Mouse (Mus musculus) embryonic facial prominence, embryonic 10.5 days (tissue): ENCODE data around the gene Arl1. TPM values are rescaled to one million over a fixed set of nuclear protein-coding genes. Genes with fewer than 3 reads are reported as not detected.
A peak's percentile ranks its signal among the peaks of the same experiment; 100 is the strongest.

ENCODE experiments used
- DNase-seq: peaks from one replicate; pipeline ENCODE4 v3.0.0-alpha.2; 2017; ENCODE audit warnings: low spot score
- H3K27ac ChIP-seq: fragments of 300-500 bp; sonication (generic); replicated peaks from 2 replicates; pipeline ENCODE4 v1.5.1; 2016; ENCODE audit warnings: mild to moderate bottlenecking
- H3K27me3 ChIP-seq: fragments of 300-500 bp; sonication (generic); replicated peaks from 2 replicates; pipeline ENCODE4 v1.6.1; 2016; ENCODE audit warnings: low read depth, mild to moderate bottlenecking; ENCODE audit not compliant: poor library complexity, severe bottlenecking
- H3K36me3 ChIP-seq: fragments of 300-500 bp; sonication (generic); replicated peaks from 2 replicates; pipeline ENCODE4 v1.6.1; 2016; ENCODE audit warnings: mild to moderate bottlenecking, moderate library complexity
- H3K4me1 ChIP-seq: fragments of 300-500 bp; sonication (generic); 2 replicates; pipeline ENCODE4 v1.6.1; 2016
- H3K4me3 ChIP-seq: fragments of 300-500 bp; sonication (generic); 2 replicates; pipeline ENCODE4 v1.5.1; 2016; ENCODE audit warnings: mild to moderate bottlenecking, moderate library complexity
- H3K9me3 ChIP-seq: fragments of 300-500 bp; sonication (generic); 2 replicates; pipeline ENCODE4 v1.6.1; 2016; ENCODE audit warnings: mild to moderate bottlenecking
- WGBS: fragments of 180-500 bp; shearing (Covaris S2); methylation state at CpG from one replicate; pipeline ENCODE4 v1.1.7; 2016; 5-methylcytosine and 5-hydroxymethylcytosine counted together
- polyA plus RNA-seq: library from polyadenylated mRNA; unstranded; fragments of >200 nt; fragmentation: Nextera tagmentation; extraction: Ambion mirVana; gene quantifications from 2 replicates; pipeline ENCODE4 v1.2.1, GENCODE M21; 2016

Arl1 gene
- 152 and 156 TPM in 2 replicates for polyA plus RNA-seq

- Histone ChIP-seq H3K4me1 (peaks cover 11% of the 10 kb centered on the region), H3K27ac (peak within 1 kb of the TSS; percentile 89), H3K27me3 (no peaks in the 10 kb centered on the region), H3K9me3 (no peaks in the 10 kb centered on the region), H3K36me3 (peaks cover 5% of the 10 kb centered on the region), H3K4me3 (peak within 1 kb of the TSS; percentile 95)
- WGBS, result under 1% methylated on average over 65 of the region's 65 CpGs
- peak; percentile 92 for DNase-seq
Measured at GRCm38 (mm10) chr10:88730571-88731495, at the start of gene Arl1. Gene Arl1 (plus strand): TSS chr10:88730858.

GRCm38 (mm10) chr10:88682904-88683563, 47.6 kb upstream of the Arl1 start:
- Histone ChIP-seq H3K4me1 (no peaks in the 10 kb centered on the region), H3K27me3 (no peaks in the 10 kb centered on the region), H3K27ac (no peak overlapping the region), H3K4me3 (no peak overlapping the region), H3K9me3 (no peaks in the 10 kb centered on the region), H3K36me3 (no peaks in the 10 kb centered on the region)
- DNase-seq, result no peak
- 89% methylated on average over 4 of the region's 4 CpGs for WGBS

GRCm38 (mm10) chr10:88684925-88685324, 45.7 kb upstream of the Arl1 start, which contains the start of gene Spic:
Gene Spic (minus strand): TSS chr10:88685015.
- no peak for DNase-seq
- Histone ChIP-seq H3K27me3 (no peaks in the 10 kb centered on the region), H3K4me1 (no peaks in the 10 kb centered on the region), H3K36me3 (no peaks in the 10 kb centered on the region), H3K27ac (no peak within 1 kb of the TSS), H3K4me3 (no peak within 1 kb of the TSS), H3K9me3 (no peaks in the 10 kb centered on the region)
- 75% methylated on average over 5 of the region's 5 CpGs for WGBS

- Histone ChIP-seq H3K4me1 (no peaks in the 10 kb centered on the region), H3K9me3 (peaks cover 6% of the 10 kb centered on the region), H3K27ac (no peak overlapping the region), H3K27me3 (no peaks in the 10 kb centered on the region), H3K36me3 (no peaks in the 10 kb centered on the region), H3K4me3 (no peak overlapping the region)
- WGBS, result 71% methylated on average over 6 of the region's 6 CpGs
- DNase-seq, result no peak
Measured at GRCm38 (mm10) chr10:88700938-88701337, 29.7 kb upstream of the Arl1 start.

GRCm38 (mm10) chr10:88708671-88709523, 21.8 kb upstream of the Arl1 start:
- WGBS, result 67% methylated on average over 10 of the region's 10 CpGs
- no peaks in the 10 kb centered on the region for H3K36me3 ChIP-seq
- peaks cover 6% of the 10 kb centered on the region for H3K9me3 ChIP-seq
- H3K4me3 ChIP-seq, result no peak overlapping the region
- no peaks in the 10 kb centered on the region for H3K27me3 ChIP-seq
- no peaks in the 10 kb centered on the region for H3K4me1 ChIP-seq
- H3K27ac ChIP-seq, result no peak overlapping the region
- DNase-seq, result no peak

GRCm38 (mm10) chr10:88712359-88712758, 18.3 kb upstream of the Arl1 start:
- H3K36me3 ChIP-seq, result no peaks in the 10 kb centered on the region
- H3K27ac ChIP-seq, result no peak overlapping the region
- no peaks in the 10 kb centered on the region for H3K9me3 ChIP-seq
- 84% methylated on average over 6 of the region's 6 CpGs for WGBS
- H3K4me3 ChIP-seq, result no peak overlapping the region
- no peak for DNase-seq
- H3K4me1 ChIP-seq, result peaks cover 5% of the 10 kb centered on the region
- H3K27me3 ChIP-seq, result no peaks in the 10 kb centered on the region

- Histone ChIP-seq H3K36me3 (no peaks in the 10 kb centered on the region), H3K4me3 (no peak overlapping the region), H3K27me3 (no peaks in the 10 kb centered on the region), H3K9me3 (no peaks in the 10 kb centered on the region), H3K4me1 (peaks cover 5% of the 10 kb centered on the region), H3K27ac (no peak overlapping the region)
- WGBS, result 88% methylated on average over 4 of the region's 4 CpGs
- no peak for DNase-seq
Measured at GRCm38 (mm10) chr10:88714744-88715143, 15.9 kb upstream of the Arl1 start.

- Histone ChIP-seq H3K4me3 (no peak overlapping the region), H3K36me3 (no peaks in the 10 kb centered on the region), H3K27me3 (no peaks in the 10 kb centered on the region), H3K4me1 (peaks cover 5% of the 10 kb centered on the region), H3K27ac (no peak overlapping the region), H3K9me3 (no peaks in the 10 kb centered on the region)
- 80% methylated on average over 6 of the region's 6 CpGs for WGBS
- no peak for DNase-seq
Measured at GRCm38 (mm10) chr10:88715621-88716020, 15.0 kb upstream of the Arl1 start.

GRCm38 (mm10) chr10:88716986-88717755, 13.5 kb upstream of the Arl1 start:
- no peaks in the 10 kb centered on the region for H3K36me3 ChIP-seq
- WGBS, result 44% methylated on average over 13 of the region's 13 CpGs

GRCm38 (mm10) chr10:88717756-88718025, 13.0 kb upstream of the Arl1 start:
- WGBS, result 50% methylated on average over 2 of the region's 2 CpGs
- H3K27ac ChIP-seq, result no peak overlapping the region
- H3K36me3 ChIP-seq, result no peaks in the 10 kb centered on the region
- H3K9me3 ChIP-seq, result no peaks in the 10 kb centered on the region
- H3K4me1 ChIP-seq, result peaks cover 5% of the 10 kb centered on the region
- no peaks in the 10 kb centered on the region for H3K27me3 ChIP-seq
- no peak overlapping the region for H3K4me3 ChIP-seq
- DNase-seq, result no peak

More at GRCm38 (mm10) chr10:88716986-88717755, 13.5 kb upstream of the Arl1 start:
- Histone ChIP-seq H3K9me3 (no peaks in the 10 kb centered on the region), H3K4me1 (peaks cover 5% of the 10 kb centered on the region), H3K27ac (no peak overlapping the region), H3K4me3 (no peak overlapping the region), H3K27me3 (no peaks in the 10 kb centered on the region)
- peak; percentile 13 for DNase-seq

GRCm38 (mm10) chr10:88719618-88720017, 11.0 kb upstream of the Arl1 start:
- 87% methylated on average over 1 of the region's 1 CpGs for WGBS
- Histone ChIP-seq H3K4me3 (no peak overlapping the region), H3K36me3 (no peaks in the 10 kb centered on the region), H3K27ac (no peak overlapping the region), H3K27me3 (no peaks in the 10 kb centered on the region), H3K9me3 (no peaks in the 10 kb centered on the region), H3K4me1 (peaks cover 5% of the 10 kb centered on the region)
- DNase-seq, result no peak

- Histone ChIP-seq H3K9me3 (no peaks in the 10 kb centered on the region), H3K4me3 (no peak overlapping the region), H3K27ac (no peak overlapping the region), H3K27me3 (no peaks in the 10 kb centered on the region), H3K36me3 (no peaks in the 10 kb centered on the region), H3K4me1 (peaks cover 3% of the 10 kb centered on the region)
- no peak for DNase-seq
- 60% methylated on average over 2 of the region's 2 CpGs for WGBS
Measured at GRCm38 (mm10) chr10:88725343-88725742, 5.3 kb upstream of the Arl1 start.
